Mouse (Mus musculus) cortical plate, adult 2 months (tissue): ENCODE results near the gene Rnf17.

Experiments used
- CTCF ChIP-seq: fragments of 200-500 bp; IDR thresholded peaks from 2 replicates; pipeline ENCODE4 v1.5.1; 2011; ENCODE audit warnings: mild to moderate bottlenecking, control low read depth, low read length; ENCODE audit not compliant: insufficient read depth; ENCODE audit errors: extremely low read depth
- POLR2A ChIP-seq: fragments of 200-500 bp; IDR thresholded peaks from 2 replicates; pipeline ENCODE4 v1.6.1; 2011; ENCODE audit warnings: mild to moderate bottlenecking, low read length, control low read depth; ENCODE audit not compliant: insufficient read depth; ENCODE audit errors: extremely low read depth

- no peak for TF ChIP-seq CTCF
- TF ChIP-seq POLR2A: no peak
Observed at GRCm38 (mm10) chr14:56489806-56490205, 87.4 kb downstream of the Rnf17 start.
